Mouse (Mus musculus) neural tube, embryonic 10.5 days (tissue): ENCODE data around the gene Ppfia1.

Source experiments
- DNase-seq: peaks from one replicate; pipeline ENCODE4 v3.0.0-alpha.2; 2017; ENCODE audit warnings: low spot score; ENCODE audit errors: extremely low spot score

Gene Ppfia1

DNA sequence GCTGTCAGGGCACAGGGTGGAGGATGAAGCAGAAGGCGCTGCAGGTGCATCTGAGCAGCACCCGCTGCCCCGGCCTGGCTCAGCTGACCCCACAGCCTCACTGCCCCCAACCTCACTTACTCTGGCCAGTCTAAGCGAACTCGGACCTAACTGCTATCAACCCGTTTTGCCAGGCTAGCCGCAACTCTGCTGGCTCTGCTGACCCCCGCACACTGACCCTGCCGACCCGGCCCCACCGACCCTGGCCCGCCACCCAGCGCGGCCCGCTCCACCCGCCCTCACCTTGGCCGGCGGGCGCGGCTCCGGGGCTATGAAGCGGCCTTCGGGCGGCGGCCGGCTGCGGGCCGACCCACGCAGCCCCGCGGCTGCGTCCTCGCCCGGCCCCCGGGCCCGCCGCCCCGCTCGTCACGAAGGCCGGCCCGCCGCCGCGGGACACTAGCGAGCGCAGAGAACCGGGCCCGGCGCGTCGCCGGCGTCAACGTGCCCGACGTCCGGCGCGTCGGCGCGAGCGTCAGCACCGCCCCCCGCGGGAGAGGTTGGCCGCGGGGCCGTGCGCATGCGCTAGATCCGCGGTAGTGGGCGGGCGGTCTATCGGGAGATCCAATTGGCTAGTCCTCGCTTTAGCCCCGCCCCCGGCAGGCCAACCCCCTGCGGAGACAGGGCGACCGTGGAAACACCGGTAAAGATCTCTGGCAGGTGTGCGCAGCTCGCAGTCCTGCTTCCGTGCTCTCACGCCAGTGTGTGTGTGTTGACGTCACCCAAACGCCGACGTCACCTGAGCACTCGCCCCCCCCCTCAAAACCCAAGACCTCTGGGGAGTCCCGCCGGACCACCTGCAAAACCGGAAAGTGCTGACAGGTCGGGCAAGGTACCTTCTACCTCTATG is at the start of gene Ppfia1:
Ppfia1 (minus strand) TSS at position 493 of the 886 bp plus-strand sequence.
- peak; percentile 96 for DNase-seq

DNA sequence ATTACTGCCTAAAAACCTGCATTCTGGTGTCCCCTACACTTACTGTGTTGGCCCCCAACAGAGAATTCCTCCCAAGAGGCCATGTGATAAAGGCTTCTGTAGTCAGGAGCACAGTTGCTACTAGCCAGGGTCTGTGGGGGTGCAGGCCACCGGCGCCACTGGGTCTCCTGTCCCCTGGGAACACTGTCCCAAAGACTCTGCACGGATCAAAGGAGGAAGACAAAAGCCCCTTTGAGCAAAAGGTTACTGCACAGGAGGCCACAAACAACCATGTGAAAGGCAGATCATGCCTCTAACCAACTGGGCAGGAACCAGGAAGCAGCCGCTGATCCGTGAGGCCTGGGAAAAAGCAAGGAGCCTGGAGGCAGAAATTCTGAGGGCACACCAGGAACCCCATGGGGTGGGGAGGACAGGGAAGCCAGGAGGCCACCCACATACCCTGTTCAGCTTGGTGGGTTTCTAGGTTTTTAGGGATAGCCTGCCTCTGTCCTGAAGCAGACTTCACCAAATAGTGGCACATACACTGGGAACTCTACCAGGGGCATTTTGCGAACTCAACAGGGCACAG is 46.9 kb upstream of the Ppfia1 start:
- no peak for DNase-seq

- DNase-seq = no peak
These were observed 36.0 kb upstream of the Ppfia1 start for GRCm38 (mm10) chr7:144589508-144589907.

- DNase-seq = peak; percentile 30
These were observed 33.8 kb upstream of the Ppfia1 start for GRCm38 (mm10) chr7:144587291-144587690.

- peak; percentile 85 for DNase-seq
These were observed 32.1 kb upstream of the Ppfia1 start for GRCm38 (mm10) chr7:144585648-144586047.

GRCm38 (mm10) chr7:144583619-144584018 is 30.1 kb upstream of the Ppfia1 start:
- peak; percentile 54 for DNase-seq

DNA sequence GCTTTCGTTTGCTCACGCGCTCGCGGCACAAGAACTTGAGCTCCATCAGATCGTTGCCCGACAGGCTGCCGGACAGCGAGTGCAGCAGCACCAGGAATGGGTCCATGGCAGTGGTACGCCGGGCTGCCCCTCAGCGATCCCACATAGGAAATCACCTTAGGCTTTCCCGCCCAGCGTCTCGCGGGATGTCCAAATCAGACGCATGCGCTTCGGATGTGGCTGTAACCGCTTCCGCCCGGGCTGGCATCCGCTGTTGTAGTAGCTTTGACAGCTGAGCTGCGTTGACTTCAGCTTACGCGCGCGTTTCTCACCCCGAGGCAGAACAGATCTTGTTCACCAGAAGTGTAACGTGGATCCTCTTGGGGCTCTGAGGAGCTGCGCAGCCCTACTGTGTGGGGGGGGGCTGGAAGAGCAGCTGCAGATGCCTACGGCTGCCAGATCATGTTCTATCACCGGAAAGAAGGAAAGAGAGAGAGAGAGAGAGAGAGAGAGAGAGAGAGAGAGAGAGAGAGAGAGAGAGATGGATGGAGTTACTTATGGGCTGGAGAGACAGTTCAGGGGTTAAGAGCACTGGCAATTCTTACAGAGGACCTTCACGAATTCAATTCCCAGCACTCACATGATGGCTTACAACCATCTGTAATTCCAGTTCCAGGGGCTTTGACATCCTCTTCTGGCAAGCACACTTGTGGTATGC is 28.9 kb upstream of the Ppfia1 start, which contains the start of gene Fadd:
Fadd (minus strand) TSS at position 180 of the 697 bp plus-strand sequence.
- DNase-seq = peak; percentile 93

- peak; percentile 87 for DNase-seq
These were observed 28.2 kb upstream of the Ppfia1 start for GRCm38 (mm10) chr7:144581559-144582283.

DNA sequence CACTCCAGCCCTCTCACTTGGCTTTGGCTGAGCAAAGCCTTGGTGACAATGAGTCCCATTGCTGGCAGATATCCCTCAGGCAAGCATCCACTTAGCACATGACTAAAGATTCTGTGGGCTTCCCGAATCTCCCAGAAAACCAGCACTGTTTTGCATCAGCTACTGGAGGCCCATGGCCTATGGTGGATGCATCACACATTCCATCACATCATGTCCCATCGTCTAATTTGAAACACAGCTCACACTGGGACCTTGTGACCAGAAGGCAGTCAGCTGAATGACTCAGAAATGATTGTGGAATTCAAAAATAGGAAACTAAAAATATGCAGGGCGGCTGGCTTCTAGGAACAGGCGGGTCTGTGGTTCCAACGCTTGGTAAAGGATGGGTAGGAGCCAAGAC is 24.3 kb upstream of the Ppfia1 start:
- DNase-seq = no peak

- DNase-seq = no peak
These were observed 18.7 kb upstream of the Ppfia1 start for GRCm38 (mm10) chr7:144572234-144572633.

GRCm38 (mm10) chr7:144571598-144571997 is 18.1 kb upstream of the Ppfia1 start:
- no peak for DNase-seq

DNA sequence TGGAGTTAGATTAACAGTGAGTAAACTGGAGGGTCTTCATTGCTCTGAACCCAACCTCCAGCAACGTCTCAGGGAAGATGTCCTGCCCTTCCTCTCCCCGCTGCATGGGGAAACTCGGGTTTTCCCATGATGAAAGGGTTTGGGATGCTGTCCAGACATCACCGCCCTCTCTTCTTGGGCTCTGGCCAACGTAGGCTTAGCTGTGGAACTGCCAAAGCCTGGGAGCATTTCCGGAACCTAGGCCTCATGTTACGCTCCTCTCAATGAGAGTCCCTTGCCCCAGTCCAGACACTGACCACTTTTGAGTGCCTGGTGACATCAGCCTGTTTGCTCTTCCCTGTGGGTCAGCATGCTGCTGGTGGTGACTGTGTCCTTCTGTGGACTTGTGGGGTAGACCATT is 15.9 kb upstream of the Ppfia1 start:
- DNase-seq = no peak

GRCm38 (mm10) chr7:144568091-144568490 is 14.6 kb upstream of the Ppfia1 start:
- no peak for DNase-seq

DNA sequence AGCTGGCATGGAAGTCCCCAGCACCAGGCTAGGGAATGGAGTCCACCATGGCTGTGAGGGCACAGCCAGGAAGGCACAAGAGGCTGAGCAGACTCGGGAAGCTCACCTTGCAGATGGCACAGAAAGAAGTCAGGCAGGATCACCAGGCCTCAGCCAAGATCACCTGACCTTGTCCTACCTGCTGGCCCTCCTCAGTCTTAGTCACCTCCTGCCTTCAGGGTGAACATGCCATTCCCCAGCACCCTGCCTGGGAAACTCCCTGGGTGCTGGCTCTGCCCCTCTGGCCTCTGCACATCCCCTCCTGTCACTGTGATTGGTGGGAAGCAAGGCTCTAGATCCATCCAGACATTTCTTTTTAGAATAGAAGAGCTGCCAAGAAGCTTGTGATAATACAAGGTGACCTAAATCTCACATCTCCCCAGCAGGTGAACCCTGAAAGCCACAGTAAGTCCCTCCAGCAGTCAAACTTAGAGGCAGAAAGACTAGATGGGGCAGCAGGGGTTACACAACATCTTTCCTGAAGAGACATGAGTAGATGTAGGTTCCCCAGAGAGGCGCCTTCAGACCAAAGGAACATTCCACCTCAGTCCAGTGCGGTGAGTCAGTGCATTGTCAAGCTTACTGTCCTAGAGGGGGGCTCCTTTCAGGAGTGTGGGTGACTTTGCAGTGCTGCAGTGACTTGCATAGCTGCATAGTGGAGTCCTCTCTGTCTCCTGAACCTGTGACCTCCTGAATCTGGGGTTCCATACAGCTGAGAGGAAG is 13.6 kb upstream of the Ppfia1 start:
- no peak for DNase-seq

DNA sequence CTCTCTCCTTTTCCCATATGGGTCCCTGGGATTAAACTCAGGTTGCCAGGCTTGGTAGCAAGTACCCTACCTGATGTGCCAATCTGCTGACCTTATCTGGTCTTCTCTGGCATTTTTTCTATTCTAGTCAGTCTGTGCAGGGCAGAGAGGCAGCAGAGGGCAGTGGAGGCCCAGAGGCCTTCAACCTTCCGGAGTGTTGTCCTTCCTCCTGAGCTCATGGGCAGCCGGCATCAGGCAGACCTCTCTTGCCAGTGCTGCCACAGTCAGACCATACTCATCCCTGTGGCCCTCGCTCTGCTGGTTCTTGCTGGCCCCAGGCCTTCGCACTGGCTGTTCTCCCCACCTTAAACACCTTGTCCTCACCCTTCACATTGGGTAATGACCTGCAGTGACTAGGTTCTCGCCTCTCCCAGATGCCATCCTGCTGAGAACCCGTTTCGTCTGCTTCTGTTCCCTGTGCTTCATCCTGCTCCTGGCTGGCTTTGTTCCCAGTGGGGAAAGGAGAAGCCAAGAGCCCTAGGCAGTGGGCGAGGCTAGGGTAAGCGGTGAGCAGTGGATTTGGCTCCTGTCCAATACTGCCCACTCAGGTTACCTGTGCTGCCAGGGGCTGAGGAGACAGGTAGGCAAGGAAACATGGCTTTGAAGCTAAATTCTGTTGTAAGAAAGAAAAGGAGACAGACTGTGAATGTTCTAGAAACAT is 10.1 kb upstream of the Ppfia1 start:
- no peak for DNase-seq

- peak; percentile 50 for DNase-seq
These were observed 8.5 kb upstream of the Ppfia1 start for GRCm38 (mm10) chr7:144562016-144562415.

DNA sequence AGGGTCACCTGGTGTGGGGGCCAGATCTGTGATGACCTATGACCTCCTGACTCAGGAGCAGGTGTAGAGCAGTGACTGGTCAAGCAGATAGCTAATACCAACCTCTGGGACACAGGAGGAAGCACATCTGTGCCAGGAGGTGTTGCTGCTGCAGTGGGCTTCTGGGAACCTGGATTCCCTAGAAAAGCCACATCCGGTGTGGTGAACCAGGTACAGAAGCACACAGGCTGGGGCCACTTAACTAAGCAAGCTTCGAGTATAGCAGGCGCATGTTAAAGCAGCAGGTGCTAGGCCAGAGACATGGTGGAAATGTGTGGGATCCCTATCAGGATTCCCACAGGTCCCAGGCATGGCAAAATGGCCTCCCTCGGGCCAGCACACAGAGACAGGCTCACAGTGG is 7.1 kb upstream of the Ppfia1 start:
- DNase-seq = no peak

GRCm38 (mm10) chr7:144558552-144558951 is 5.0 kb upstream of the Ppfia1 start:
- no peak for DNase-seq

- no peak for DNase-seq
These were observed 569 bp upstream of the Ppfia1 start for GRCm38 (mm10) chr7:144554123-144554472.

GRCm38 (mm10) chr7:144552274-144552673 is 1.3 kb downstream of the Ppfia1 start:
- no peak for DNase-seq
